Mouse (Mus musculus) hematopoietic stem cell, adult 5-6 weeks (primary cell): ENCODE results near the gene Atp6v1fnb. TPM values are rescaled to one million over a fixed set of nuclear protein-coding genes. Genes with fewer than 3 reads are reported as not detected.

Experiments
- ATAC-seq, 2 experiments: fragments of 125-278 bp in 1 of 2; replicated peaks in 1 of 2; 2 replicates each; pipeline ENCODE4 v1.8.0; 2016 to 2017; ENCODE audit warnings: inconsistent platforms in 2 of 2, mild to moderate bottlenecking in 2 of 2, moderate number of reproducible peaks in 2 of 2, low read depth in 1 of 2, moderate TSS enrichment in 1 of 2; ENCODE audit not compliant: low FRiP score in 2 of 2, poor library complexity in 2 of 2, severe bottlenecking in 2 of 2, insufficient read depth in 1 of 2, low TSS enrichment in 1 of 2
- total RNA-seq: library from RNA; stranded (forward); fragments of 172-1452, 232-1000 nt; gene quantifications from 2 replicates; pipeline ENCODE4 v1.2.3, GENCODE M21; 2017

The Atp6v1fnb gene
- 3.4 TPM in 1 of 2 replicates, not detected in the other for total RNA-seq

DNA sequence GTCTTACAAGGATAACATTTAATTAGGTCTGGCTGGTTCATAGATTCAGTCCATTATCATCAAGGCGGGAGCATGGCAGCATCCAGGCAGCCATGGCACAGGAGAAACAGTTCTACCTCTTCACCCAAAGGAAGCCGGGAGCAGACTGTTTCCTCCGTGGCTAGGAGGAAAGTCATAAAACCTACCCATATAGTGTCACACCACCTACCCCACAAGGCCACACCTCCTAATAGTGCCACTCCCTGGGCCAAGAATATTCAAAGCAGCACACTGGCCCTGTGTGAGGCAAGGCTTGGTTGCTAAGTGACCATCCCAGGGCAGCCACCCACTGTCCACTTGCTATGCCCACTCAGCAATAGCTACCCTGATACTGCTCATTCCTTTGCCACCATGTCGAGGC, at the start of gene Atp6v1fnb:
Gene Atp6v1fnb (plus strand): TSS at position 301 of the 400 bp plus-strand sequence.
- no peak for ATAC-seq

GRCm38 (mm10) chr6:29425118-29425517, 46.1 kb upstream of the Atp6v1fnb start:
- ATAC-seq: no peak

GRCm38 (mm10) chr6:29426331-29426730, 44.9 kb upstream of the Atp6v1fnb start:
- no peak for ATAC-seq

DNA sequence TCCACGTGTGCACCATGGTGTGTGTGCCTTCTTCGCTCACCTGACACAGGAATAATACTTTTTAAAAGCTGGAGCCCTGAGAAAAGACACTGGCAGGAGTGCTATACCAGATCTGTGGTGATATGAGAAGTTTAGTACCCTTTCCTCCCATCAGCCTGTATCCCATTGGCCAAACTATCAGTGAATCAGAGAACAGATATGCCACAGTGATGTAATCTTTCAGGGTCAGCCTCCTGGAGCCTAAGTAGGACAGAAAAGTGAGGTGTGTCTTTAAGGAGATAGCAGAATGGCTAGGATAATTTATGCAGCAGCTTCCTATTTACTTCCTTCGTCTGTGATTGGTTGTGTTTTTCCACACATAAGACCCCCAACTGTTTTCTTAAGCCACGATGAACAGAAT, 43.1 kb upstream of the Atp6v1fnb start:
- no peak for ATAC-seq

GRCm38 (mm10) chr6:29430681-29431420, 40.4 kb upstream of the Atp6v1fnb start:
- ATAC-seq: no peak

GRCm38 (mm10) chr6:29431473-29431872, 39.8 kb upstream of the Atp6v1fnb start:
- no peak for ATAC-seq

- ATAC-seq: no peak
These were observed 39.1 kb upstream of the Atp6v1fnb start for GRCm38 (mm10) chr6:29432156-29432555.

- ATAC-seq: no peak
These were observed 38.6 kb upstream of the Atp6v1fnb start for GRCm38 (mm10) chr6:29432676-29433037.

DNA sequence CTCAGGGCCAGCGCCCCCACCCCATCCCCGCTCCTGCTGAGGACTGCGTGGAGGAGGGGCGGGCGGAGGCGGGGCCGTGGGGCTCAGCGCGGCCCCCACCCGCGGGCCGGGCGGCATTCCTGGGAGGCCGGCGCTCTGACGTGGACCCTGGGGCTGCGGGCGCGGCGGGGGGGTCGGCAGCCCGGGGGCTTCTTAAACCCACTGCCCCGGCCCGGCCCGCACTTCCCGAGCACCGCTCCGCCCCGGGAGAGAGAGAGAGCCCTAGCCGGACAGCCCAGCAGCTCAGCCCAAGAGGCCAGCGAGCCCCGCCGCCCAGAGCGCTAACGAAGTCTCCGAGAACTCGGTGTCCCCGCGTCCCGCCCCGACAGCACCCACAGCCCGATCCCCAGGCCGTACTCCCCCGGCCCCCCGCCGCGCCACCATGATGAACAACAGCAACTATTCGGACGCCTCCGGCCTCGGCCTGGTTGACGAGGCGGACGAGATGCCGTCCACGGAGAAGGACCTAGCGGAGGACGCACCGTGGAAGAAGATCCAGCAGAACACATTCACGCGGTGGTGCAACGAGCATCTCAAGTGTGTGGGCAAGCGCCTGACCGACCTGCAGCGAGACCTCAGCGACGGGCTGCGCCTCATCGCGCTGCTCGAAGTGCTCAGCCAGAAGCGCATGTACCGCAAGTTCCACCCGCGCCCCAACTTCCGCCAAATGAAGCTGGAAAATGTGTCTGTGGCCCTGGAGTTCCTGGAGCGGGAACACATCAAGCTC, 38.0 kb upstream of the Atp6v1fnb start, which contains the start of gene Flnc:
Gene Flnc (plus strand): TSS at position 219 of the 766 bp plus-strand sequence.
- peak; percentile 33 to 37; a peak in 3 of 4 replicates for ATAC-seq

GRCm38 (mm10) chr6:29433804-29434795, 37.1 kb upstream of the Atp6v1fnb start:
- 0 out of 4 replicates have a peak, but pooled peaks of 1 of the 2 experiments have one; percentile 8 for ATAC-seq

GRCm38 (mm10) chr6:29434911-29435691, 36.1 kb upstream of the Atp6v1fnb start:
- 0 out of 4 replicates have a peak, but pooled peaks of 1 of the 2 experiments have one; percentile 8 for ATAC-seq

GRCm38 (mm10) chr6:29435940-29436451, 35.2 kb upstream of the Atp6v1fnb start:
- no peak for ATAC-seq

DNA sequence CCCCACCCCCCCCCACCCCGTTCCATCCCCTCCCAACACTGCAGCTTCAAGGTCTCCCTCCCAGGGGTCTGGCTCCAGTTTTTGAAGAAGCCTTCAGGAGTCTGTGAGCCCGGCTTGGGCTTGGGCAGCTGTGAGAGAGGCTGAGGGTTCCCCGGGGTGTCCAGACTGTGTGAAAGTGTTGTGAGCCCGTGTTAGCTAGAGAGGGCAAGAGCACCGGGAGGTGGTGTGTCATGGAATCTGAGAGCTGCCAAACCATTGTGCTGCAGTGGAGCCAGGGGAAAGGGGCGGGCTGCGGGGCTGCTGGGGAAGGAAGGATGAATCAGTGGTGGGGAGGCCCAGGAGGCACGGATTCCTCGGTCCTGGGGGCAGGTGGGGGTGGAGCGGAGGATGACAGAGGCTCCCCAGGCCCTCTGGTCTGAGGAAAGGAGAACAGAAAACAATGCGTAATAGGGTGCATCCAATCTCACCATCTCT, 34.7 kb upstream of the Atp6v1fnb start:
- ATAC-seq: 0 out of 4 replicates have a peak, but pooled peaks of 1 of the 2 experiments have one; percentile 14

DNA sequence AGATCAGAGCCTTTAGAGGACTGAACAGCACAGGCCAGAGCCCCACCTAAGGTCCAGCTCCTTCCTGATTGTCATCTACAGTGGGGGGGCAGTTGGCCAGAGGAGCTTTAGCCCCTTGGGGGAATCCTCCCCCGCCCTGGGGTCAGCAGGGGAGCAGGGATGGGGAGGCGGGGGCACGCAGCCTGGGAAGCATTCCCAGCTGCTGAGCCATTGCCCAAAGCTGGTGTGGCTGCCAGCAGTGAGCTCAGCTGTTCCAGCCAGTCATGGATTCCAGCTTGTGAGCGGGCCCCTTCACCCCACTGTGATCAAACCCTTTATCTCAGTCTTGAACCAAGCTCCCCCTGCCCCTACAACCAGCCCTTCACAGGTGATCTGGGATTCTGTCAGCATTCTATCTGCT, 32.0 kb upstream of the Atp6v1fnb start:
- no peak for ATAC-seq

DNA sequence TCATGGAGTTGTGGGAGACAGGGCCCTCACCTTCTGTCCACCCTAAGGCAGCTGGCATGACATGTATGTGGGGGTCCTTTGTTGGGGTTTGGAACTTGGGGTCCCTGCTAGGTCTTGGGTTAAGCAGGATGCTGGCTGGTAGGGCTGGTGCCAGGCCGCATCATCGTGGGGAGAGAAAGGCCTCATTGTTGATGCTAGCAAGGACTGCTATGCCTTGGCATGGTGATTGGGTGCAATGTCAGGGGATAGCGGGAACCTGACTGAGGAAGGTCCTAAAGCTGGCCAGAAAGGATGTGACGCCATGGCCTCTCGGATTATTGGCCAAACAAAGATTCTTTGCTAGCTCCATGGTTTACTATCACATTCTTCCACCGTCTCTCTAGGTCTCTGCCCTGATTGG, 31.4 kb upstream of the Atp6v1fnb start:
- no peak; a peak in 1 of 4 replicates for ATAC-seq

- ATAC-seq: peak; percentile 50 to 58
These were observed 26.5 kb upstream of the Atp6v1fnb start for GRCm38 (mm10) chr6:29444773-29445172.
